Mouse (Mus musculus): ENCODE results near the gene Gnpat. TPM values are rescaled to one million over a fixed set of nuclear protein-coding genes. Genes with fewer than 3 reads are reported as not detected.

Gnpat gene
- polyA plus RNA-seq, 1 experiment from 2014 or later = 102 TPM

DNA sequence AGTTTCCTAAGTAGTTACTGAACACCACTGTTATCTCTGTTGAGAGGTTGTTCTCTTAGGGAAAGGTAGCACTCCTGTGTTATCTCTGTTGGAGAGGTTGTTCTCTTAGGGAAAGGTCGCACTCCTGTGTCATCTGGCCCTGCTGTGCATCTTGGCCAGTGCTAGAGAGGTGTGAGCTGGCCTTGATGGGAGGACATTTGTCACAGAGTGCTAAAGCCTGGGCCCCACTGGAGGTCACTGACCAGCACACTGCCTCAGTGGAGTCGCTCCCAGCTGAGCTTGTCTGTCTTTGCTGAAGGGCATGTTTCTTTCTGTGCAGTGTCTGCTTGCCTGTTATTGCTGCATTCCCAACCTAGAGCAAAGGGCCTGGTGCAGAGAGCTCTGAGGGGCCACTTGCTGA, 4.3 kb downstream of the Gnpat start:
- DNase-seq (ENCODE audit: low read depth, low spot score) (no peak), ATAC-seq (no peak)
- POLR2A ChIA-PET = no interaction called here
- H3K27me3 ChIP-seq = no peaks in the 10 kb centered on the region
- CTCF ChIA-PET = no interaction called here
- in situ Hi-C loops (cut with MboI; ENCODE audit: low pct_unique_long_range_greater_than_20kb) = no loop called here
- TF ChIP-seq CTCF (IDR thresholded peaks at IDR 0.05) = no peak

DNA sequence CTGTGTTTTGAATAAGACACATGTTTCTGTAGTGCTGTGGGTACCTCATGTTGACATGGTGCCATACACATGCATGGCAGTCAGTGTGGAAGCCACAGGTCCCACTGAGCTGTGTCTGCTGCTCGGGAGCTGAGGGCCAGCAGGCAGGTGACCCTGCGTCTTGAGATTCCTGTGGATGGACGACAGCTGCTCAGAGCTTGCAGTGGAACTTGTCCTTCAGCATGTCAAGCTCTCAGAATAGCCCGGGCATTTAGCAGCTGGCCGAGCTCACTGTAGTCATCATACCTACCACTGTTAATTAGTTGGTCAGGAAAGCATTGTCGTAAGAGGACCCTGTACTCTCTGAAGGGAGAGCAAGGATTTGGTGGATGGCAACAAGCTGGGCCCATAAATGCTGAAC, 6.9 kb downstream of the Gnpat start:
- no peak for TF ChIP-seq CTCF (IDR thresholded peaks at IDR 0.05)
- no peak for DNase-seq (ENCODE audit: low read depth, low spot score)
- ATAC-seq = no peak
- ChIA-PET CTCF (no interaction called here), POLR2A (interaction anchor here (0.8 kb wide), 1 partner anchor 16 kb away, joined by 4 read pairs; no protein-coding TSS in a partner anchor)
- in situ Hi-C loops (cut with MboI; ENCODE audit: low pct_unique_long_range_greater_than_20kb) = no loop called here
- H3K27me3 ChIP-seq = no peaks in the 10 kb centered on the region

GRCm38 (mm10) chr8:124871474-124871873, 8.6 kb downstream of the Gnpat start:
- TF ChIP-seq CTCF (IDR thresholded peaks at IDR 0.05) = no peak
- in situ Hi-C loops (cut with MboI; ENCODE audit: low pct_unique_long_range_greater_than_20kb) = no loop called here
- ATAC-seq = no peak
- POLR2A ChIA-PET = no interaction called here
- CTCF ChIA-PET = no interaction called here
- no peak for DNase-seq (ENCODE audit: low read depth, low spot score)
- H3K27me3 ChIP-seq = no peaks in the 10 kb centered on the region

DNA sequence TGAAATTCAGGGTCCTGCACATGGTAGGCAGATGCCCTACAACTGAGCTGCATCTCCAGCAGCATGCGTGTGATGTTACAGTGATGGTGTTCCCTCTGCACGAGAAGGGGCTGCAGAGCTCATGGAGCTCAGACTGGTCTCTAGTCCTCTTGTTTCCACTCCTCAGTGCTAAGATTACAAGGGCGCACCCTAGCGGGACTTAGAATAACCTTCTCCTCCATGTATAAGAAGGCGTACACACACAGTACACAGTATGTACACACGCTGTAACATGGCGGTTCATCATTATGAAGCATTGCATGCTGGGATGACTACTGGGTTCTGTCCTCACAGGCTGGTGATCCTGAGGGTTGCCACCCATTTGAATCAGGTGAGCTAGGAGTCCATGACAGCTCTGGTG, 9.2 kb downstream of the Gnpat start:
- no peak for TF ChIP-seq CTCF (IDR thresholded peaks at IDR 0.05)
- in situ Hi-C loops (cut with MboI; ENCODE audit: low pct_unique_long_range_greater_than_20kb) = no loop called here
- CTCF ChIA-PET = no interaction called here
- DNase-seq (ENCODE audit: low read depth, low spot score) (no peak), ATAC-seq (no peak)
- no peaks in the 10 kb centered on the region for H3K27me3 ChIP-seq
- POLR2A ChIA-PET = no interaction called here

DNA sequence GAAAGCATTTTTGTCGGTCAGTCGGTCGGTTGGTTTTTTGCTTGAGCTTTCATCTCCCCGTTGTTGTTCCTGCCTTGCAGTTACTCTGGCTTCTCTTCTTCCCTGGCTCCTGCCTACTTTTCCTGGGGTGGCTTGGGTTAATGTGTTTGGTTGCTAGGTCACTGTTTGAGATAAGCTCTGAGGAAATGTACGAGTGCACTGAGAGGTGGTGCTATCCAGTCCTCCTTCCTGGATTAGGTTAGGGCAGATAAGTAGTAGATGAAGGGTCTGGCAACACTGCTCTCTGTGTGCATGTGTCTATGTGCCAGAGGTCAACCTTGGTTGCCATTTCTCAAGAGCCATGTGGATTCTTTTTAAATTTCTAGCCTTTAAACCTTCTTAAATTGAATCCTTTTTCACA, 9.9 kb downstream of the Gnpat start:
- DNase-seq (ENCODE audit: low read depth, low spot score) (no peak), ATAC-seq (no peak)
- TF ChIP-seq CTCF (IDR thresholded peaks at IDR 0.05) = no peak
- ChIA-PET POLR2A (no interaction called here), CTCF (no interaction called here)
- in situ Hi-C loops (cut with MboI; ENCODE audit: low pct_unique_long_range_greater_than_20kb) = no loop called here
- no peaks in the 10 kb centered on the region for H3K27me3 ChIP-seq

- in situ Hi-C loops (cut with MboI; ENCODE audit: low pct_unique_long_range_greater_than_20kb) = no loop called here
Observed at GRCm38 (mm10) chr8:124878141-124878540, 15.3 kb downstream of the Gnpat start.

DNA sequence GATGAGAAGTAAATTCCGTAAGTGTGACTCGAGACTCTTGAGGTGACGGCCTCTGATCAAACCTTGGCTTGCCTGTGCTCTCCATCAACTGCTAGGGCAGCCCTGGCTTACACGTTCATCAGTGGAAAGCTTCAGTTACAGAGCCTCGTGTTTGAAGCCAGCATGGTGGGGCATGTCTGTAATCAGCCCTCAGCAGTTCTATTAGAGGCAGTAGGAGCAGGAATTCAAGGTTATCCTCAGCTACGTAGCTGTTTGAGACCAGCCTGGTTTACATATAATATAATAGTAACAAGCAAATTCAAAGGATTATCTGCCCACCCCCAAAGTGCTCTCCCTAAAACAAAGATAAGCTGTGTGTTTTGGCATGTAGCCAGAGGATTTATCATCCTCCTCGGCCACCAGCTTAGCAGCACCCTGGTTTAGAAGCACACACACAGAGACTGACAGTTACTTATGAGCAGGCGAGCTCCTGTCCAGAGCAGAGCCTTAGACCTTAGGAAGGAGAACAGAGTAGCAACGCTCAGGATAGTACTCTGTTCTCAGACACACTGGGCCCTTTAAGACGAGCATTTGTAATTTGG, 16.2 kb downstream of the Gnpat start:
- POLR2A ChIA-PET = interaction anchor here (0.8 to 1.1 kb wide), 3 partner anchors 8 to 69 kb away, joined by 3 read pairs; no protein-coding TSS in a partner anchor
- H3K27me3 ChIP-seq = no peaks in the 10 kb centered on the region
- in situ Hi-C loops (cut with MboI; ENCODE audit: low pct_unique_long_range_greater_than_20kb) = no loop called here
- ATAC-seq (no peak), DNase-seq (ENCODE audit: low read depth, low spot score) (no peak)
- CTCF ChIA-PET = no interaction called here
- no peak for TF ChIP-seq CTCF (IDR thresholded peaks at IDR 0.05)

More at GRCm38 (mm10) chr8:124878141-124878540, 15.3 kb downstream of the Gnpat start:
- H3K27me3 ChIP-seq = no peaks in the 10 kb centered on the region
- ChIA-PET CTCF (no interaction called here), POLR2A (no interaction called here)
- no peak for DNase-seq (ENCODE audit: low read depth, low spot score)
- TF ChIP-seq CTCF (IDR thresholded peaks at IDR 0.05) = no peak
- no peak for ATAC-seq

DNA sequence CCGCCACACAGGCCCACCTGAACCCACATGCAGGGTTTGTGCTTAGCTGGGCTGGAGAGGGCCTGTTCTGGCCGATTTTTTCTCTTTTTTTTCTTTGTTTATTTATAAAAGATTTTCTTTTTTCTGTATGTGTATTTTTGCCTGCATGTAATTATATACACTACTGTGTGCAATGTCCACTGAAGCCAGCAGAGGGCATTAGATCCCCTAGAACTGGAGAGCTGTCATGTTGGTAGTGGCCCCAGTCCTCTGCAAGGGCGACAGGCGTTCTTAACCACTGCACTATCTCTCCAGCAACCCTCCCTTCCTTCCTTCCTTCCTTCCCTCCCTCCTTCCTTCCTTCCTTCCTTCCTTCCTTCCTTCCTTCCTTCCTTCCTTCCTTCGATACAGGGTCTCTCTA, 25.6 kb downstream of the Gnpat start:
- DNase-seq (ENCODE audit: low read depth, low spot score) (no peak), ATAC-seq (no peak)
- POLR2A ChIA-PET = no interaction called here
- in situ Hi-C loops (cut with MboI; ENCODE audit: low pct_unique_long_range_greater_than_20kb) = no loop called here
- no peaks in the 10 kb centered on the region for H3K27me3 ChIP-seq
- CTCF ChIA-PET = interaction anchor here (1.3 kb wide), 1 partner anchor 153 kb away, joined by 3 read pairs; no protein-coding TSS in a partner anchor
- no peak for TF ChIP-seq CTCF (IDR thresholded peaks at IDR 0.05)

DNA sequence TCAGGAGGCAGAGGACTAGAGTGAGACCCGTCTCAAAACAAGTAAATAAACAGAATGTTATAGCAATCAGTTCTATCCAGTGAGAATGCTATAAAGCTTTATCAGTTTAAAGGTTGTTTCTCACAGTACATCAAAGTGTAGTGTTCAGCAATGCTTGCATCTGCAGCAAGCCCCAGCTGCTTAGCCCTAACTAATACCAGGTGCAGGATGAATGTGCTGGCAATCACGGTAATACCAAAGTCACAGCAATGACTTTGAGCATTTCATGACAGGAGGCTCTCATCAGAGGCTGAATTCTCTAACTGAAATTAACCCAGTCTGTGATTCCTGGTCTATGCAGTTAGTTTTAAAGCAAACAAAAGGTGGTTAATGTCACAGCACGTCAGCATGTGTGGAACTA, 29.8 kb downstream of the Gnpat start:
- no peak for ATAC-seq
- ChIA-PET CTCF (no interaction called here), POLR2A (no interaction called here)
- in situ Hi-C loops (cut with MboI; ENCODE audit: low pct_unique_long_range_greater_than_20kb) = no loop called here
- no peak for DNase-seq (ENCODE audit: low read depth, low spot score)
- no peak for TF ChIP-seq CTCF (IDR thresholded peaks at IDR 0.05)
- peaks cover 8% of the 10 kb centered on the region for H3K27me3 ChIP-seq

DNA sequence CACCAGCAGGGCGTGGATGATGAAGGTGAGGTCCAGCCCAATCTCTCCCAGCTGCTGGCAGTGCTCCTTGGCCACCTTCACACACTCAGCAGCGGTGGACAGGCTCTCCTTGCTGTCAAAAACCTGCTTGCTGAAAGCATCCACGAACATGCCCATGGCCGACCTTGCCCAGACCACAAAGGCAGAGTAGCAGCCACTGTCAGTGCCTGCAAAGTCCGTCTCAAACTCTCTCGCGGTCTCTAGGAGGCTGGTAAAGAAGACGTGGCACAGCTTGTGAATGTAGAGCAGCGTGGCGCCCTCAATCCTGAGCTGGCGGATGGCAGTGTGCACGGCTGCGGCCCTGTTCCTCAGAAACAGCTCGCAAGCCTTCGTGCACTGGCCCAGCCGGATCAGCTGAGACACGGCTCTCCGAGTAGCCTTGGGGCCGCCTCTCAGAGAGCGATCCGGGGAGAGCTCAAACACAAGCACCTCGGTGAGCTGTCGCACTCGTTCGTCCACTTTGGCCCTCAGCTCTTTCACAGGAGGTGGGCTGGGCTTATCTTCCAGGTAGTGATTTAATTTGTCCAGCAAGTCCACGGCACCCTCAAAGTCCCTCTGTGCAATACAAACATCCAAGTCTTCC, 33.3 kb downstream of the Gnpat start:
- TF ChIP-seq CTCF (IDR thresholded peaks at IDR 0.05) = no peak
- H3K27me3 ChIP-seq = peaks cover 8% of the 10 kb centered on the region
- CTCF ChIA-PET = interaction anchor here (0.8 to 1.3 kb wide), 5 partner anchors 14 to 138 kb away, joined by 3 to 4 read pairs (median 3); no protein-coding TSS in a partner anchor
- POLR2A ChIA-PET = interaction anchor here (0.8 to 1.5 kb wide), 5 partner anchors 13 to 116 kb away, joined by 3 to 6 read pairs (median 3); partner anchors contain the start of gene Tsnax
- ATAC-seq (no peak), DNase-seq (ENCODE audit: low read depth, low spot score) (no peak)
- in situ Hi-C loops (cut with MboI; ENCODE audit: low pct_unique_long_range_greater_than_20kb) = loop anchor here (5.0 kb wide), 2 partner anchors 56 to 141 kb away; no protein-coding TSS in a partner anchor

GRCm38 (mm10) chr8:124896632-124897385, 34.0 kb downstream of the Gnpat start:
- peaks cover 8% of the 10 kb centered on the region for H3K27me3 ChIP-seq
- ChIA-PET CTCF (interaction anchor here (0.8 to 1.3 kb wide), 4 partner anchors 14 to 137 kb away, joined by 3 to 4 read pairs (median 3); no protein-coding TSS in a partner anchor), POLR2A (interaction anchor here (0.8 to 1.5 kb wide), 5 partner anchors 13 to 116 kb away, joined by 3 to 6 read pairs (median 3); partner anchors contain the start of gene Tsnax)
- ATAC-seq = peak; percentile 76
- no peak for TF ChIP-seq CTCF (IDR thresholded peaks at IDR 0.05)
- peak; percentile 19 for DNase-seq (ENCODE audit: low read depth, low spot score)
- in situ Hi-C loops (cut with MboI; ENCODE audit: low pct_unique_long_range_greater_than_20kb) = loop anchor here (5.0 kb wide), 2 partner anchors 55 to 140 kb away; no protein-coding TSS in a partner anchor

Data from Patski (cell line).